Mouse (Mus musculus) forebrain, embryonic 13.5 days (tissue): Measurements from ENCODE around the gene Gnl2. TPM values are rescaled to one million over a fixed set of nuclear protein-coding genes. Genes with fewer than 3 reads are reported as not detected.

Experiments
- ATAC-seq: fragments of 200-750 bp; cut with Nextera tagmentation; 2 replicates; pipeline ENCODE4 v1.8.0; 2017
- H3K27ac ChIP-seq: fragments of 300-500 bp; sonication (generic); 2 replicates; pipeline ENCODE4 v1.5.1; 2015; ENCODE audit warnings: inconsistent platforms, mild to moderate bottlenecking, moderate library complexity
- H3K27me3 ChIP-seq: fragments of 300-500 bp; sonication (generic); 2 replicates; pipeline ENCODE4 v1.6.1; 2015; ENCODE audit warnings: mild to moderate bottlenecking, inconsistent platforms
- H3K36me3 ChIP-seq: fragments of 300-500 bp; sonication (generic); 2 replicates; pipeline ENCODE4 v1.6.1; 2015; ENCODE audit warnings: mild to moderate bottlenecking, inconsistent platforms; ENCODE audit not compliant: poor library complexity, severe bottlenecking
- H3K4me1 ChIP-seq: fragments of 300-500 bp; sonication (generic); 2 replicates; pipeline ENCODE4 v1.6.1; 2015; ENCODE audit warnings: inconsistent platforms
- H3K4me2 ChIP-seq: fragments of 300-500 bp; sonication (generic); 2 replicates; pipeline ENCODE4 v1.6.1; 2015; ENCODE audit warnings: inconsistent platforms, mild to moderate bottlenecking, moderate library complexity
- H3K4me3 ChIP-seq: fragments of 300-500 bp; sonication (generic); 2 replicates; pipeline ENCODE4 v1.5.1; 2015; ENCODE audit warnings: mild to moderate bottlenecking, inconsistent platforms
- H3K9ac ChIP-seq: fragments of 300-500 bp; sonication (generic); 2 replicates; pipeline ENCODE4 v1.6.1; 2015; ENCODE audit warnings: mild to moderate bottlenecking, inconsistent platforms
- H3K9me3 ChIP-seq: fragments of 300-500 bp; sonication (generic); replicated peaks from 2 replicates; pipeline ENCODE4 v1.6.1; 2016; ENCODE audit warnings: inconsistent platforms
- WGBS: fragments of 180-500 bp; shearing (Covaris S2); methylation state at CpG from one replicate; pipeline ENCODE4 v1.1.7; 2015; 5-methylcytosine and 5-hydroxymethylcytosine counted together
- polyA plus RNA-seq: library from polyadenylated mRNA; unstranded; fragments of >200 nt; fragmentation: Nextera tagmentation; extraction: Ambion mirVana; gene quantifications from 2 replicates; pipeline ENCODE4 v1.2.1, GENCODE M21; 2015

Gene Gnl2
- polyA plus RNA-seq, 1 experiment from 2014 or later: 83.2 TPM

GRCm38 (mm10) chr4:125101334-125101733, 84.9 kb downstream of the Gnl2 start:
- Histone ChIP-seq H3K9ac (no peak overlapping the region), H3K27ac (no peak overlapping the region), H3K36me3 (peaks cover 40% of the 10 kb centered on the region), H3K4me2 (no peak overlapping the region), H3K9me3 (no peaks in the 10 kb centered on the region), H3K4me1 (no peaks in the 10 kb centered on the region), H3K27me3 (no peaks in the 10 kb centered on the region), H3K4me3 (no peak overlapping the region)
- WGBS: 72% methylated on average over 13 of the region's 13 CpGs
- ATAC-seq: no peak

Other genes starting within 250 kb of the Gnl2 start
- gene Mtf1, start 214.5 kb upstream of the Gnl2 start, polyA plus RNA-seq: 15.8 and 16.4 TPM in 2 replicates
- 45.8 and 51.4 TPM in 2 replicates for gene Yrdc, start 165.9 kb upstream of the Gnl2 start, polyA plus RNA-seq
- 59.2 and 63.6 TPM in 2 replicates for gene 1110065P20Rik, start 165.4 kb upstream of the Gnl2 start, polyA plus RNA-seq
- gene Maneal, start 154.4 kb upstream of the Gnl2 start, polyA plus RNA-seq: 5.1 and 5.7 TPM in 2 replicates
- gene Epha10, start 135.7 kb upstream of the Gnl2 start, polyA plus RNA-seq: 0.94 and 1.2 TPM in 2 replicates
- 13.9 and 16.3 TPM in 2 replicates for gene 9930104L06Rik, start 79.5 kb upstream of the Gnl2 start, polyA plus RNA-seq
- 172 and 179 TPM in 2 replicates for gene Cdca8, start 77.3 kb upstream of the Gnl2 start, polyA plus RNA-seq
- gene Rspo1, start 30.2 kb upstream of the Gnl2 start, polyA plus RNA-seq: 4.9 and 8.5 TPM in 2 replicates
- 0.52 and 1.2 TPM in 2 replicates for gene Dnali1, start 49.1 kb downstream of the Gnl2 start, polyA plus RNA-seq
- 27.1 and 29.1 TPM in 2 replicates for gene Snip1, start 50.1 kb downstream of the Gnl2 start, polyA plus RNA-seq
- gene Meaf6, start 68.5 kb downstream of the Gnl2 start, polyA plus RNA-seq: 146 and 148 TPM in 2 replicates
- 0.15 TPM in 1 of 2 replicates, not detected in the other for gene Zc3h12a, start 111.3 kb downstream of the Gnl2 start, polyA plus RNA-seq